Mouse (Mus musculus) heart, postnatal 36 days (tissue): ENCODE results near the gene Plce1. TPM values are rescaled to one million over a fixed set of nuclear protein-coding genes. Genes with fewer than 3 reads are reported as not detected.
A peak's percentile ranks its signal among the peaks of the same experiment; 100 is the strongest.

Experiments
- DNase-seq, 2 experiments: peaks; one replicate each; pipeline ENCODE4 v3.0.0; 2021 to 2022
- intact Hi-C: fragments of 180-260 bp; cut with DNase I; formaldehyde crosslinking; loops from one replicate; pipeline ENCODE4 v1.15.1; 2025
- total RNA-seq, 2 experiments: library from RNA; stranded (reverse); gene quantifications; 2 replicates each; pipeline ENCODE4 v1.2.3; 2021

Plce1 gene
- total RNA-seq, 2 experiments from 2014 or later = 21.7 to 23.2 TPM

- intact Hi-C loops = no loop called here
- no peak for DNase-seq
Observed at GRCm38 (mm10) chr19:38578554-38579146, 97.7 kb downstream of the Plce1 start.

DNA sequence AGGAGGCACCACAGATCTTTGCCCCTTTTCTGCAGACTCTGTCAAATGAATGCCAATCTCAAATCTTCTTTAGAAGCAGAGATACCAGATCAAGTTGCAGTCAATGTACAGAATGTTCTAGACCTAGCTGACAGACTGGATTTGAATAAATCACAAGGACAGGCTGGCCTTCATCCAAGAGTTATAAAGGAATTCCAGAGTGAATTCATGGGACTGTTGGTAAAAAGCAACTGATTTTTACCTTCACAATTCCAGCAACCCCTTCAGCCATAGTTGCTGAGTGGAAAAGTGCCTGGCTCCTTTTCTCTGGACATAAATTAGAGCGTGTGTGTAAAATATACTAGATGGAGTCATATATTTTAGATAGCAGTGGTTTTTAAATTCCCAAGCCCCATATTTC is 102.0 kb downstream of the Plce1 start:
- intact Hi-C loops = no loop called here
- no peak for DNase-seq

- DNase-seq = peak in 1 of 2 experiments; percentile 45
- intact Hi-C loops = no loop called here
Observed at GRCm38 (mm10) chr19:38587559-38587958, 106.7 kb downstream of the Plce1 start.

DNA sequence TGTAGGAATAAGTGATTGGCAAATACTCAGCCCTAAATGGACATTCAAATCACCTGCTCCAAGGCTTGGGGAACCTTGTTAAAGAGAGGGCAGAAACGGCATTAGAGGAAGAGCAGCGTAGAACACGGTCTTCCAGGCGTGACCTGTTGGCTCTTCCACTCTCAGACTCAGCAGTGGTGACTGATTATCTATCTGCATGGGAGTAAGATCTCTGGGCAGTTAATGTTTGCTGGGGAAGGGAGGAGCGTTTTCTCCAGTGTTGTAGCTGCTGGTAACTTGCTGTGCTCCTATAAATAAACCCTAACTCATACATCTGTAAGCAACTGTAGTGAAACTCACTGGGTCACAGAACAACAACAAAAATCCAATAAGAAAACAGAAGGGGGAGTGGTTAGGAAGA is 108.6 kb downstream of the Plce1 start:
- no peak for DNase-seq

DNA sequence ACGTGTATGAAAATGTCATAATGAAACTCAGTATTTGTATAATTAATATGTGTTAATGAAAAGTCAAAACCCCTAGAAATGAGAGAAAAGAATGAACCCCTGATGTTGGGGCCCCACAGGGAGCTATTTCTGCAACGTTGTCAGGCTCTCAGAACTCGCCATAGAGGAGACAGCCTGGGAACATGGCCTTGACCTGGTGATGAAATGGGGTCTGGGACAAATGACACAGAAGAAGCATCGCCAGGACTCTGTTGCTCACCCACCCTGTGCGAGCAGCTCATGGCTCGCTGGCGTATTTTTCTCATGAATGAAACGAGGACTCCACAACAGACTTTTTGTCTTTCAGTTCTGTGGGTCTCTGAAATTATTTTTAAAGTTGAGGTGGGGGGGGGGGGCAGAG is 109.0 kb downstream of the Plce1 start:
- intact Hi-C loops = no loop called here
- no peak for DNase-seq

More for the DNA sequence above, 108.6 kb downstream of the Plce1 start:
- intact Hi-C loops = no loop called here

GRCm38 (mm10) chr19:38592566-38593224 is 111.8 kb downstream of the Plce1 start:
- no peak for DNase-seq
- intact Hi-C loops = no loop called here

DNA sequence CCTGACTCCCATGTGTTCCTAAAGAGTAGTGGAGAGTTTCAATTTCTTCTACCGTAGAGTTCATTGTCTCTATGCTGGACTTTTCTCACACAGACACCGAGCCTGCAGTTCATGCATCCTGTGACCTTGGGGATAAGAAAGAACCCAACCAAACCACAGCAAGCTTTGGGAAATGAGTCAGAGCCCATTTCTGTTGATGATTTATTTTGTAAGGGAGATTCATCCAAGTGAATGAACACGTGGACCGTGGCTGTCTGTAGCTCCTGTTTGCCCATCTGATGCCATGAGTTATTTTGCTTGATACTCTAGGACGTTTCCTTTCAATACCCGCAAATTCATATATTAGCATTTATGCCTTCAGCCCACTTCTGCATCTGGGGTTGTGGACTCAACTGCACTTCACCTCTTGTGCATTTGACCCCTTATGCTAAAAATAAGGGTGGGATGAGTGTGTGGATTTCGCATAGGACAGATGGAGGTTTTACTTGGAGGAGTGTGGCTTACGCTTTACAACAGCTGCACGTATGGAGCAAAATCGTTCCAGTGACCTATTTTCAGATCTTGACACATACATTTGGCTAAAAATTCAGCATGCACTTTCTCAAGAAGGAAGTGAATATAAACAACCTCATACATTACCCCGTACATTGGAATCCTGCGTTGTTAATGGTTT is 112.5 kb downstream of the Plce1 start:
- intact Hi-C loops = no loop called here
- DNase-seq = no peak

DNA sequence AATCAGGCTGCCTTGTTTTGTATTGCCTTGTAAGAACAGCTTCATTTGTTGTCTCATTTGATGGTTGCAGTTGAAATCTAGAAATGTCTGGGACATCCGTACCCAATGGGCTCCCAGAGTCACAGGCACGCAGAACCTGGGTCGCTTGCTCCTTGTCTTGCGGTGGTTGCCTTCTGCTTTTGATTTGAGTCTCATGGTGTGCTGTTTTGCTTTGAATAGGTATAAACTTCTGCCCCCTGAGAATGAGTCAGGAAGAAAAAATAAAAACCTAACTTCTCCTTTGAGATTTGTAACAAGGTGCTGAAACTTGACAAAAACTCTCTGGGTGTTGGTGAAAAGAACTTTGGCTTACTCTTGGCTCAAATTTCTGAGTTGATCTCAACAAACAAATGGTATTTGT is 115.2 kb downstream of the Plce1 start:
- DNase-seq = no peak
- intact Hi-C loops = no loop called here

DNA sequence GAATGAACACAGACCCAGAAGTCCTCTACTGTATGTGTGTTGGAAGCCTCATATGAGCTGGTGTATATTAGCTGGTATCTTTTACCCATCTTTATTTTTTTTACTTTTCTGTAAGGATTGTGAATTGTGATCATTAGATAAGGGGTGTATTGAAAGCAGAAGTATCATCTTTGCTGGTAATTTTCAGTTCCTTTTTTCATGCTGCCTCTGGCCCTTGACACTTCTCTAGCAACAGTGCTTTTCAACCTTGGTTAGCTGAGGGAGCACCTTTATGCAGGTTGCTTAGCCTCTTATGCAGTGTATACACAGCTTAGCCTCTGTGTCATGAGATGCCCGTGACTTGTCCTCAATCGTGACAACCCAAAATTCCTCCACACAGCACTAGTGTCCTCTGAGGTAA is 116.5 kb downstream of the Plce1 start:
- intact Hi-C loops = no loop called here
- no peak for DNase-seq

- no peak for DNase-seq
Observed at GRCm38 (mm10) chr19:38599001-38599400, 118.1 kb downstream of the Plce1 start.

DNA sequence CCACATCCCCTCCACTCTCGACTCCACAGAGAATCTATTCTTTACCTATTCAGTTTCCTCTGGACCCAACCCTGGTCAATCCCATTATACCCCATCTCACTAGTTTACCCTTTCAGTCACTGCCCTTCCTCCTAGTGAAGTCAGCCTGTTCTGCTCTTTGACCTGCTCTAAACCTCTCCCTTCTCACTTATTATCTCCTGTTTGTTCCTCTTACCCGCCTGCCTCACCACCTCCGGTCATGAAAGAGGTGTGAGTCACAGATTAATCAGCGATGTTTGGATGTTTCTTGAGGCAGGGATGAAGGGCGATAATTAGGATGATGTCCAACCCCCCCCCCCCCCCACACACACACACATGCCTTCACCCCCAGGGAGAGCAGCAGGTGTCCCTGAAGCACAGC is 120.2 kb downstream of the Plce1 start:
- no peak for DNase-seq
- intact Hi-C loops = no loop called here

More at GRCm38 (mm10) chr19:38599001-38599400, 118.1 kb downstream of the Plce1 start:
- intact Hi-C loops = no loop called here

GRCm38 (mm10) chr19:38602811-38603210 is 121.9 kb downstream of the Plce1 start:
- intact Hi-C loops = no loop called here
- no peak for DNase-seq

- intact Hi-C loops = no loop called here
- no peak for DNase-seq
Observed at GRCm38 (mm10) chr19:38607236-38607635, 126.3 kb downstream of the Plce1 start.

- intact Hi-C loops = no loop called here
Observed at GRCm38 (mm10) chr19:38608951-38609654, 128.2 kb downstream of the Plce1 start.

GRCm38 (mm10) chr19:38610291-38610690 is 129.4 kb downstream of the Plce1 start:
- no peak for DNase-seq
- intact Hi-C loops = no loop called here

More at GRCm38 (mm10) chr19:38608951-38609654, 128.2 kb downstream of the Plce1 start:
- no peak for DNase-seq

DNA sequence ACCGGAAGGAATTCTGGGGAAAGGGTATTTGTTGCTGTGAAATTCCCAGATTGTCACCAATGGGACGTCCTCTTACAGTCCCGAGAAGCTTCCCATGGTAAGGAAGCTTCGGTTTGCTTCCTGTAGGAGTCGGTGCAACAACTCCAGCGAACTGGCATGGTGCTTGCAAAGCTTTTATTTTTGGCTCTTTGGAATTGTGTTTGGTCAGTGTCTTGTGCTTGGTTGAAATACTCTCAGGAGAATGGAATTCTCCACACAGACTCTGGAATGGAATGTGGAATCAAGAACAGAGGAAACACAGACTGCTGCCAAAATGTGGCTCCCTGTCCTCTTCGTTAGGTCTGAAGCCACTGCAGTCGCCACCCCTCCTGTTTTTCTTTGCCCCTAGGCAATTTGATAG is 129.9 kb downstream of the Plce1 start:
- intact Hi-C loops = no loop called here
- DNase-seq = peak; percentile 21 to 52

GRCm38 (mm10) chr19:38614067-38614675 is 133.3 kb downstream of the Plce1 start:
- intact Hi-C loops = no loop called here
- DNase-seq = no peak

GRCm38 (mm10) chr19:38615356-38615755 is 134.4 kb downstream of the Plce1 start:
- intact Hi-C loops = no loop called here
- DNase-seq = no peak

DNA sequence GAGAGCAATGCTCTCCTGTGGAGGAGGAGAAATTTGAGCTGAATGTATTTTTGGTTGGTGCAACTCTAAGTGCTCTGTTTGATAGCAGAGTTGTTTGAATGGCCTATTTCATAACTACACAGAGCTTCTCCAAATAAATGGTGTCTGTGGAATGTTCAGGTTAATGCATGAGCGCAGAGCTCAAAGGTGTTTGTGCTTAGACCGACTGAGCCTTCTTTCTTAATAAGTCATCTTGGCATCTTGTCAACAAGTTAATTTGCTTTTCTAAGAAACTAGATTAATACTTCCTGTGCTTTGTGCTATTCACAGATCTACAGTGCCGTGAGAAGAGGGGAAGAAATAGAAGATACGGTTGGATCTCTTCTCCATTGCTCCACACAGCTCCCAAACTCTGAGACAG is 139.2 kb downstream of the Plce1 start:
- intact Hi-C loops = no loop called here
- DNase-seq = no peak

DNA sequence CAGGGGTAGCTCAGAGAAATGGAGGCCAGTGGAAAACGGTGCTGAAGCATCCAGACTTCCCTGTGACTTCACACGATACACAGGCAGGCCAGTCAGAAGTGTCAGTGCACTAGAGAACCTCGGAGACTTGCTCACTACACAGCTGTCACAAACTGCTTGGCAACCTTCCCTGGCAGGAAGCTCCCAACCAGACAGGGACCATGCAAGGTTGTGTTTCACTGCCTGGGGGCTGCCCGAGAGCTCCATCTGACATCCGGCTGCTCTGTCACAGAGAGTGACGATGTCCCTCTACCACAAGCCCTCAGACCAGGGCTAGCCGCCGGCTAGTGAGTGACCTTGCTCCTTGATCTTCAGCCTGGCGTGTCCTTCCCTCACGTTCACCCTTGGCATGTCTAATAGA is 140.6 kb downstream of the Plce1 start:
- DNase-seq = peak; percentile 30 to 39
- intact Hi-C loops = no loop called here
